20 mouse cellular contexts compared by ENCODE assay signal in the genomic region with DNA sequence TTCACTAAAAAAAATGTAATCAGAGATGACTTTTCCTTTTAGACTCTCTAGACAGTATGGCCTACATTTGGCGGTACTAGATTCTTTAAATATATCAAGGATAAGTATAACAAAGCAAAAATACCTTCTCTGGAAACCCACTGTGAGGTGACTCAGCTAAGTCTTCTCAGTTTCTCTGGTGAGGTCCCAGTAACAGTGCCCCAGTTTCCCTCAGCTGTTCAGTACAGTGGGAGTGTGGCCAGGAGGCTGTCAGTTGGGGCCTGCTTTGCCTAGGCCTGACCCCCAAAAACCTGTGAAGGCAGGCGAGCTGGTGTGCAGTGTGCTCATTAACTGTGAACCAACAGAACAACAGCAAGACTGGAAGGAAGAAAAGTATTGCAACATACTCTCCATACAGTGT.
DNase-seq lines count a peak whose midpoint lies in the region; ATAC-seq lines count a peak whose summit lies in the region.
"Had no signal": no experiment of that assay in that cellular context is flagged by ENCODE, and none has a peak within 500 bp of the region (broad histone marks: within the 10 kb centered on the region; RNA-seq: fewer than 3 reads in every experiment).

No protein-coding gene starts in this region.

- peak; percentile 50 for DNase-seq in heart, adult 11 months
- DNase-seq in heart, adult 8-10 months (ENCODE audit: low spot score): no peak
- DNase-seq in right cerebral cortex, adult 18-20 months: peak; percentile 17
- DNase-seq in right cerebral cortex, postnatal 4 days: no peak
- peak; percentile 56 for DNase-seq in brain, adult 2 months (ENCODE audit: low read depth, low spot score)
- DNase-seq in spleen, postnatal 36 days (ENCODE audit: low spot score in 2 of 2): no peak
- no peak for DNase-seq in urinary bladder, adult 2 months (ENCODE audit: low spot score)
- DNase-seq: adrenal gland, adult 2 months; adrenal gland, postnatal 14 days; B cell, adult 2 months; cerebellum, adult 11-12 months; cerebellum, adult 8-10 months; cerebellum, postnatal 10 days; cerebellum, postnatal 36 days; embryo, embryonic 11 days; gastrocnemius, adult 2 months; gastrocnemius, postnatal 14 days; heart, adult 2 months had no signal

- 0 out of 2 replicates have a peak, but pooled peaks have one; percentile 9 for ATAC-seq in neutrophil, adult 5-6 weeks (ENCODE audit: extremely low read depth, insufficient number of reproducible peaks, low FRiP score, poor library complexity, severe bottlenecking)
- ATAC-seq: forebrain, embryonic 15.5 days had no signal

Comparison
In these comparisons a context has a peak if more than half of its experiments do, and no peak if none do; other contexts are left out.
1. DNase-seq: peak in heart, adult 11 months (single experiment), right cerebral cortex, adult 18-20 months (single experiment) and brain, adult 2 months (single experiment); none in heart, adult 8-10 months (single experiment), right cerebral cortex, postnatal 4 days (single experiment), spleen, postnatal 36 days (0 of 2) and urinary bladder, adult 2 months (single experiment).